Mouse (Mus musculus) thymus, adult 2 months (tissue): ENCODE measurements around the gene Celsr2. TPM values are rescaled to one million over a fixed set of nuclear protein-coding genes. Genes with fewer than 3 reads are reported as not detected.

Source experiments
- DNase-seq: peaks from one replicate; pipeline ENCODE4 v3.0.0; 2021
- H3K27ac ChIP-seq: fragments of 200-500 bp; 2 replicates; pipeline ENCODE4 v1.5.1; 2012; ENCODE audit warnings: low read length, control low read depth; ENCODE audit not compliant: control insufficient read depth, insufficient read depth
- H3K27me3 ChIP-seq: fragments of 200-500 bp; 2 replicates; pipeline ENCODE4 v1.6.1; 2012; ENCODE audit warnings: mild to moderate bottlenecking, low read length, moderate library complexity, mixed read lengths; ENCODE audit not compliant: control insufficient read depth, insufficient read depth
- H3K36me3 ChIP-seq: fragments of 200-500 bp; 2 replicates; pipeline ENCODE4 v1.6.1; 2012; ENCODE audit warnings: mild to moderate bottlenecking, low read length, moderate library complexity; ENCODE audit not compliant: control insufficient read depth, insufficient read depth
- H3K4me1 ChIP-seq: fragments of 200-500 bp; replicated peaks from 2 replicates; pipeline ENCODE4 v1.6.1; 2012; ENCODE audit warnings: low read length; ENCODE audit not compliant: control insufficient read depth, insufficient read depth
- H3K4me3 ChIP-seq: fragments of 200-500 bp; 2 replicates; pipeline ENCODE4 v1.5.1; 2012; ENCODE audit warnings: mild to moderate bottlenecking, low read length, control low read depth, moderate library complexity; ENCODE audit not compliant: control insufficient read depth, insufficient read depth
- CTCF ChIP-seq: fragments of 200-500 bp; IDR thresholded peaks from 2 replicates; pipeline ENCODE4 v1.5.1; 2012; ENCODE audit warnings: mild to moderate bottlenecking, control low read depth, low read length, moderate library complexity, borderline replicate concordance; ENCODE audit not compliant: control insufficient read depth, poor library complexity, insufficient read depth; ENCODE audit errors: extremely low read depth
- POLR2A ChIP-seq: fragments of 200-500 bp; IDR thresholded peaks from 2 replicates; pipeline ENCODE4 v1.6.1; 2012; ENCODE audit warnings: mild to moderate bottlenecking, low read length, control low read depth, moderate library complexity; ENCODE audit not compliant: control insufficient read depth, poor library complexity, insufficient read depth; ENCODE audit errors: extremely low read depth
- WGBS: fragments of 180-500 bp; shearing (Covaris S2); methylation state at CpG from one replicate; pipeline ENCODE4 v1.1.7; 2018; 5-methylcytosine and 5-hydroxymethylcytosine counted together
- polyA plus RNA-seq: library from polyadenylated mRNA; depleted of rRNA; stranded (reverse); fragments of >200 nt; gene quantifications from 2 replicates; pipeline ENCODE4 v1.2.3, GENCODE M21; 2012

Gene Celsr2
- polyA plus RNA-seq, 1 experiment: 28.2 TPM

GRCm38 (mm10) chr3:108392299-108392698, 23.1 kb downstream of the Celsr2 start:
- H3K4me3 ChIP-seq: no peak overlapping the region
- TF ChIP-seq CTCF (no peak), POLR2A (no peak)
- 81% methylated on average over 10 of the region's 10 CpGs for WGBS

DNA sequence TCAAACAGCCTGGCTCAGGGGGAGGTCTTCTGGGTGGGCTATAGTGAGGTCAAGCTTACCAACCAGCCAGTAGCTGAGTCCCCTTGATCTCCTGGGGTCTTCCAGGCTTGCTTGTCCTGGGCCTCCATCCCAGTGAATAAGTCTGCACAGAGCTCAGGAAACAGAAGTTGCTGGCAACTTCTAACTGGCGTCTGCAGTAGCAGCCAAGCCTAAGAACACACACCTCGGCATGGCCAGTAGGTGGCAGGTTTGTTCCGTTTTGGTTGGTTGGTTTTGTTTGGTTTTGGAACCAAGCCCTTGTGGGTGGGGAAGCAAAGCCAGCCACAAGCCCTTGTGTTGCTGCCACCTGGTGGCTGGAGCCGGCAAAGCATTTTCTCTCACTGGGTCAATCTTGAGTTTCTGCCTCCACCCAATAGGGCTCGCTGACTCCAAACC, 26.2 kb downstream of the Celsr2 start:
- DNase-seq: peak; percentile 96
- Histone ChIP-seq H3K27ac (no peak overlapping the region), H3K27me3 (no peaks in the 10 kb centered on the region), H3K4me3 (no peak overlapping the region), H3K36me3 (no peaks in the 10 kb centered on the region), H3K4me1 (peaks cover 5% of the 10 kb centered on the region)
- 2% methylated on average over 5 of the region's 5 CpGs for WGBS
- peak; percentile 99 for TF ChIP-seq CTCF
- no peak for TF ChIP-seq POLR2A

More at GRCm38 (mm10) chr3:108392299-108392698, 23.1 kb downstream of the Celsr2 start:
- Histone ChIP-seq H3K4me1 (peaks cover 4% of the 10 kb centered on the region; the same call in 1 of the 2 replicates), H3K27ac (no peak overlapping the region), H3K36me3 (no peaks in the 10 kb centered on the region), H3K27me3 (no peaks in the 10 kb centered on the region)
- no peak for DNase-seq

- H3K4me3 ChIP-seq: no peak overlapping the region
- no peak for TF ChIP-seq POLR2A
- TF ChIP-seq CTCF: no peak
- H3K4me1 ChIP-seq: peaks cover 17% of the 10 kb centered on the region
- no peak overlapping the region for H3K27ac ChIP-seq
- 94% methylated on average over 10 of the region's 10 CpGs for WGBS
- DNase-seq: no peak
- H3K36me3 ChIP-seq: no peaks in the 10 kb centered on the region
- H3K27me3 ChIP-seq: no peaks in the 10 kb centered on the region
Measured at GRCm38 (mm10) chr3:108386186-108386585, 29.2 kb downstream of the Celsr2 start.

DNA sequence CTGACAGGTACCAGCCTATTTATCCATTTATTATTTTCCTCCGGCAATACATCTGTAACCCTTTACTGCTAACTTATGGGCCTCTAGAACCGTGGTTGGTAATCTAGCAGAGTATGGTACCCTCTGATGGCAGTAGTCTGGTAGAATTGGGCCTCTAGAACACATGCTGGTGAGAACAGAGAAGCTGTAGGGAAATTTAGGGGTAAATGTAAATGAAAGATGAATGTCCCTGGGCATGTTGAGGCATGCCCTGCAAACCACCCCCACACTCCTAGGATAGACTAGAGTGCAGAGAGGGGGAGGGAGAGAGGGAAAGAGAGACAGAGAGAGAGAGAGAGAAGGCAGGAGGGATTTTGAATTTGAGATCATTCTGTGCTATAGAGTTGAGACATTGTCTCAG, 30.9 kb downstream of the Celsr2 start:
- no peak for TF ChIP-seq POLR2A
- no peak for TF ChIP-seq CTCF
- peaks cover 16% of the 10 kb centered on the region for H3K4me1 ChIP-seq
- 86% methylated on average over 2 of the region's 2 CpGs for WGBS

DNA sequence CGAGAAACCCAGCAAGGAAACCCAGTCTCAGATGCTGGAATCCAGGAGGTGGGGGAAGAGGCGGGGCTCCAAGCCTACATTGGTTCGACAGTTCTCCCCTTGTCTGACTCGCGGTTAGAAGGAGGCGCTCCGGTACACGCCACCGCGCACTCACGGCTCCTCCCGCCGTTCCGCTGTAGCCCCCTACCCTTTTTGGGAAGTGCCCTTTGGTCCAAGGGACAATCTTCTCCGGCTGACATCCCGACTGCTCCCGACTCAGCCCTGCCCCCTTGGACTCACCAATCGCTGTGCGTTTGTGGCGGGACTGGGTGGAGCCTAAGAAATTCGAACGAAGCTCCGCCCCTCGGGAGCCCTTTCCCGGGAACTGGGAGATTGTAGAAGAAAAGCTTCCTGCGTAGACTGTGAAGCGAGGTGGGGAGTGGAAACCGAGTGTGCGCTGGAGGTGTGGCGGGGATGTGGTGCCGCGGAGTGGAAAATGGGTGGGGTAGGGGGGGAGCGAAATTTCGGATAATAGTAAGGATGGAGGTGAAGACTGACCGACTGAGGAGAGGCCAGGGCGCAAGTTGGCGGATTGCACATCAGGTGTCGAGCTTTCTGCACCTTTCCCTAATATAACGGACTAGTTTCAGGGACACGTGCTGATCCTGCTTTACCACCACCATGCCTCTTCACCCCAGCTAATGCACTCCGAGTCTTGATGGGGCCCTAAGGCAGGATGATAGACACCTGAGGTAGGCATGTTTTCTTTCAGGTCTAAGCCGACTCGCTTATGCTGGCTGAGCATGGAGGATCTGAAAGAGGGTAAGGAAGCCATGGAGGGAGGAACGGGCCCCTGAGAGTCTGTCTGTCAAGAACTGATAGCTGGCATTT, 31.6 kb downstream of the Celsr2 start, which contains the start of gene Psrc1:
Gene Psrc1 (plus strand): TSS at position 355 of the 870 bp plus-strand sequence.
- Histone ChIP-seq H3K36me3 (no peaks in the 10 kb centered on the region), H3K4me3 (peak within 1 kb of the TSS; percentile 92), H3K4me1 (peaks cover 13% of the 10 kb centered on the region), H3K27ac (no peak within 1 kb of the TSS), H3K27me3 (no peaks in the 10 kb centered on the region)
- WGBS: 4% methylated on average over 44 of the region's 44 CpGs
- DNase-seq: peak; percentile 87
- 0 out of 2 replicates have a peak, but pooled peaks have one; percentile 13 for TF ChIP-seq CTCF
- peak; percentile 36; the same call in 1 of the 2 replicates for TF ChIP-seq POLR2A

More for the DNA sequence above, 30.9 kb downstream of the Celsr2 start:
- H3K27me3 ChIP-seq: no peaks in the 10 kb centered on the region
- H3K27ac ChIP-seq: no peak overlapping the region
- no peak for DNase-seq
- no peaks in the 10 kb centered on the region for H3K36me3 ChIP-seq
- no peak overlapping the region for H3K4me3 ChIP-seq

DNA sequence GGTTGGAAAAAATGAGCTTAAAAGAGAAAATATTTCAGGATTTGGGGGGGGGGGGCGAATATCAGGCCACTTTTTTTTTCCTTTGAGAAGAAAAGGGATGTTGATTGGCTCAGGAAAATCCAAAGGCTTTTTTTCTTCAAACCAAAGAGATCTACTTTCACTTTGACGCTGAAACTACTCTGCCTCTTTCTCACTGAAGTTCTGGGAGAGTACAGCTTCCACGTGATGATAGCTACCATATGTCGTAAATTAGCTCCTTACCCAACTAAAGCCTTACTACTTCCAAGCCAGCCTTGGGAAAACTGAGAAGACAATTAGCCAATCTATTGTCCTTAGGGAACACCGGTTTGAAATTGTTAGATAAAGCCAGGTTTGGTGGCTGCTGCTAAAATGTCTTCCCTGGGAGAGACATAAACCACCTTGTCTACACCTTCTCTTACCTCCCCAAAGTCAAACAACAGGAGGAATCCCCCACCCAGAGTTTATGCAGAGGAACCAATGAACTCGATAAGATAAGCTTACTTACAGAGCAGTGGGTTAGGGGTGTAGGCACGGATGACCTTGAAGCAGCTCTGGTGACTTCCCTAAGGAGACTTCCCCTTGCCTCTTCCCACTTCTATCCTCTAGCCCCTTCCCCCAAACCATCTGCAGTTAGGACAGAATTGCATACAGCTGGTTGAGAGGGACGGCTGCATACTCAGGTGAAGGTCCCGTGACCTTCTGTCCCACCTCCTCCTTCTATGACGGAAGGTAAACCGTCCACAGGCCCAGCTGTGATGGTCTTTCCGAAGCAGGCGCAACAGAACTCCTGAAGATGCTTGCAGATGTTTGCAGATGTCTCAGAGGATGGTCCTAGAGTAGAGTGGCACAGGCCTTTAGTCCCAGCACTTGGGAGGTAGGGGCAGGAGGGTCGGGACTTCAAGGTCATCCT, 33.1 kb downstream of the Celsr2 start:
- WGBS: 56% methylated on average over 14 of the region's 14 CpGs
- TF ChIP-seq POLR2A (no peak), CTCF (no peak)
- H3K27ac ChIP-seq: no peak overlapping the region; the same call in 1 of the 2 replicates
- no peak for DNase-seq
- H3K36me3 ChIP-seq: no peaks in the 10 kb centered on the region
- H3K4me1 ChIP-seq: peaks cover 13% of the 10 kb centered on the region
- peak overlapping the region; percentile 13; the same call in 1 of the 2 replicates for H3K4me3 ChIP-seq
- no peaks in the 10 kb centered on the region; the same call in 1 of the 2 replicates for H3K27me3 ChIP-seq
